Mouse (Mus musculus): ENCODE measurements around the gene Trmt112.

Gene Trmt112

DNA sequence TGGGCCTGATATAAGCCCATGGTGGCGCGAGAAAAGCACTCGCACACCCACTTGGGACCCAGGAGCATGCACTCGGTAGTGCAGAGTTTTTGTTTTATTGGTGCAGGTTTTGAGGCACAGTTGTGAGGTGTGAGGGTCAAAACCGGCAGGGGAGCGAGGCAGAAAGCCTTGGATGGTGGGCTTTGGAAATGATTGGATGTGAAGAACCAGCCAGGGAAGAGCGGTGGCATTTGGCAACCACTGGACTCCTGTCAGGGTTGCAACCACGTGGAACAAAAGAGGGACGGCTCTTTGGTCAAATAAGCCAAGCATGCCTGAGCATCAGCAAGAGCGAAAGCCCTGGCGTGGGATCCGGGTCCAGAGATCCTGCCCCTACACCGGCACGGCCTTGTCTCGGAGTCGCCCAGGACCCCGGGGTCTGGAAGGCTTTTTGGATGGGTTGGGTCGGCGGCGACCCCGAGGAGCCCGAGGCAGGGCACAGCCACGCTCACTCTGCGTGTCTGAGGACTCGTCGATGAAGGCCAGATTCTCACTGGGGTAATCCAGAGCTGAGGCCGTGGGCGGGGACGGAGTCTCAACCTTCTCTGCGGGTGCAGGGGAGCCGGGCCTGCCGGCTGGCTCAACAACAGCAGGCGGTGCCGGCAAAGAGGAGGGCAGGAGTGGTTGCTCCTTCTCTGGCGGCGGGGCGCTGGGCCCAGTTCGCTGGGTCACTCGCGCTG, 16.3 kb downstream of the Trmt112 start:
- no peak for DNase-seq (ENCODE audit: low spot score)

GRCm38 (mm10) chr19:6926559-6927255, 17.2 kb downstream of the Trmt112 start:
- peak; percentile 44 for DNase-seq (ENCODE audit: low spot score)

GRCm38 (mm10) chr19:6928080-6928479, 18.6 kb downstream of the Trmt112 start:
- no peak for DNase-seq (ENCODE audit: low spot score)

DNA sequence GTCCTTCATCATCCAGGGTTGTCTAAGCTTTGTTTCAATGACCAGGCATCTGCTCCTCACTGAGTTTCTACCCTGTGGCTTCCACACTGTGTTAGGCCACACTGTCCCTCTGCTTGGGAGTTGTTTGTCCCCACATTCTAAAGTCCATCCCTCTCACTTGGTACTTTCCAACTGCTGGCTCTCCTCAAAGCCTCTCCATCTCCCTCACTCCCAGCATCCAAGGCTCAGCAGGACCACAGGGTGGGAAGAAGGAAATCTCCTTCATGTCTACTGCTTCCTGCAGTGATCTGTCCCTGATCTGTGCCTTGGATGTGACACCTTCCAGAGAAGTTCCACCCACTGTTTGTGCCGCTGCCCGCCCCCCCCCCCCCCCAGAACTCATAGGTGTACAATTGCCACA, 21.5 kb downstream of the Trmt112 start:
- no peak for DNase-seq (ENCODE audit: low spot score)

DNA sequence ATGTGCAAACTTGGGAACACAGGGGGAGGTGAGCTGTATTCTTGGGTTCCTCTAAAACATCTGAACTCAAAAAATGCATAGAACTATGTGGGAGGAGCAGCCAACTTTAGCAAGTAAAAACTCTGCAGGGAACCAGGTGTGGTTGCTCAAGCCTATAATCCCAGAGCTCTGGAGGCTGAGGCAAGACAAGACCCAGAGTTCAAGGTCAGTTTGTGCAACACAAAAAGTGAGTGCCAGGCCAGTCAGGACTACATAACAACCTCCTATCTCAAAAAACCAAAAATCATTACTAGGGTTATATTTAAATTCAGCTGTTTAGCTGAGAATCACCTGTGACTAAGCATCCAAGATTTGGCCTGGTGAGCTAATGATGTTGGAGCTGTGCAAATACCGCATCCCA, 22.5 kb downstream of the Trmt112 start:
- no peak for DNase-seq (ENCODE audit: low spot score)

DNA sequence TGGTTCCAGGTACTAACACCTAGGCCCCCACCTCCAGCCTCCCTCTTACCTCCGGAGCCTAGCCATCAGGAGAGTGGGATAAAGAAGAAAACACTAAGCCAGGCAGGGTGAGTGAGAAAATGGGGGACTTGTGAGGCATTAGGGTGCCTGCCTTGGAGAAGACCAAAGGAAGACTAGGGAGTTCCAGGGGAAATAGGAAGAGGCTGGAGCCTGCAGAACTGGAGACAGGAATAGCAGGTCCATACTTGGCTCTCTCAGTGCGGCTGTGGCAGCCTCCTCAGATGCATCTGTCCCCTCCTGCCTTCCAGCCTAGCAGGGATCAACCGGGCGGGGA, 23.6 kb downstream of the Trmt112 start:
- no peak for DNase-seq (ENCODE audit: low spot score)

GRCm38 (mm10) chr19:6933436-6934194, 24.1 kb downstream of the Trmt112 start:
- DNase-seq (ENCODE audit: low spot score), result no peak

GRCm38 (mm10) chr19:6934195-6934977, 24.9 kb downstream of the Trmt112 start, which contains the start of gene Kcnk4:
Gene Kcnk4, minus strand, starts transcription at chr19:6934515.
- DNase-seq (ENCODE audit: low spot score), result no peak

GRCm38 (mm10) chr19:6936299-6936698, 26.8 kb downstream of the Trmt112 start:
- DNase-seq (ENCODE audit: low spot score), result no peak

DNA sequence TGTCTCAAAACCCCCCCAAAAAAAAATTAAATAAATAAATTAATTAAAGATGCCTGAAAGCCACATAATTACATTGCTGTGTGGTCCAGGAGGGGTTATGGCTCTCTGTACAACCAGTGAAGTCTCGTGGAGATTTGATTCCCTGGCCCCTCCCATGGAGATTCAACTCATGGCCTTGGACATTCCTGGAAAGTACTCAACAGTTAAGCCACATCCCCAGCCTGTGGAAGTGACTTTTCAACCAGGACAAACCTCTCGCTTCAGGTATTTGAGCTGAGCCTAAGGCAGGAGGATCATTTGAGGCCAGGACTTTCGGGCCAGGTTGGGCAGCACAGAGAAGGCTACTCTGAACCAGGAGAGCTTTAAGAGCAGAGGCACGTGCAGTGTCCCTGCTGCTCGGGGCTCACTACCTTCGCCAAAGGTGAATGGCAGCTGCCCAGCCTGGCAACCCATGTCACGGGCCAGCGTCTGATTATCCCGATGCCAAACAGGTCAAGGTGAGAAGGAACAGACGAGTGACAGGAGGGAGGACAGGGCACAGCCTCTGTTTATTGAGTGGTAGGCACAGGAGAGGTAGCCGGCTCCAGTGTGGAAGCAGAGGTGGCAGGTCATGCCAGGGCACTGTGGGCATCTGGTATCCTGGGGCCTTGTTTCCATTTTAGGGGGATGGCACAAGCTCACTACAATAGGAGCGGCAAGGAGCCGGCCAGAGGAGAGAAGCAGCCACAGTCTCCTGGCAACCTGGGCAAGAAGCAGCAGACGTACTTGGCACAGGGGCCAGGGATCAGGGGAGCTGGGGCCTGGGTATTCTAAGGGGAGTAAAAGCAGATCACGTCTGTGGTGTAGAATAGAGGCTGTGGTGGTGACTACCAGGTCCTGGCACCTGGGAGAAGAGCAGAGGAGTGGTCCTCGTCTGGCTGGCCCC, 28.3 kb downstream of the Trmt112 start:
- DNase-seq (ENCODE audit: low spot score), result no peak

- DNase-seq (ENCODE audit: low spot score), result no peak
Measured at GRCm38 (mm10) chr19:6939106-6940002, 29.9 kb downstream of the Trmt112 start.

- DNase-seq (ENCODE audit: low spot score), result no peak
Measured at GRCm38 (mm10) chr19:6940396-6941351, 31.2 kb downstream of the Trmt112 start.

GRCm38 (mm10) chr19:6941372-6942248, 32.1 kb downstream of the Trmt112 start, which contains the start of gene Bad:
Gene Bad, plus strand, starts transcription at chr19:6941861.
- DNase-seq (ENCODE audit: low spot score), result peak; percentile 92

DNA sequence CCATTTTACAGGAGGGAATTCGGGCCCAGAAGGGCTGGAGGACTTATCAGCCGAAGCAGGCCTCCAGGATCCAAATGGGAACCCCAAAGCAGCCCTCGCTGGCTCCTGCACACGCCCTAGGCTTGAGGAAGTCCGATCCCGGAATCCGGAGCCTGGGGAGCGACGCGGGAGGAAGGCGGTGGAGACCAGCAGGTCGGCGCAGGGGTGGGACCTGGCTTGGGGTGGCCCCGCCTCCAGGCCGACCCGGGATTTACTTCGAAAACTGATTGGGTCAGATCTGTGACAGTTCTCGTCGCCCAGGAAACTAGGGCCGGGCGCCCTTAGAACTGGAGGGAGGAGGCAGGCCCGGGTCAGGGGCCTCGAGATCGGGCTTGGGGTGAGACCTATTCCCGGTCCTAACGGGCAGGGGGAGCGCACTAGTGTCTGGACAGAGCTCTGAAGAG, 32.8 kb downstream of the Trmt112 start, which contains the start of gene Gpr137:
Gene Gpr137 (minus strand): TSS at position 232 of the 443 bp plus-strand sequence.
- DNase-seq (ENCODE audit: low spot score), result peak; percentile 92

- DNase-seq (ENCODE audit: low spot score), result no peak
Measured at GRCm38 (mm10) chr19:6942764-6943163, 33.3 kb downstream of the Trmt112 start.

DNA sequence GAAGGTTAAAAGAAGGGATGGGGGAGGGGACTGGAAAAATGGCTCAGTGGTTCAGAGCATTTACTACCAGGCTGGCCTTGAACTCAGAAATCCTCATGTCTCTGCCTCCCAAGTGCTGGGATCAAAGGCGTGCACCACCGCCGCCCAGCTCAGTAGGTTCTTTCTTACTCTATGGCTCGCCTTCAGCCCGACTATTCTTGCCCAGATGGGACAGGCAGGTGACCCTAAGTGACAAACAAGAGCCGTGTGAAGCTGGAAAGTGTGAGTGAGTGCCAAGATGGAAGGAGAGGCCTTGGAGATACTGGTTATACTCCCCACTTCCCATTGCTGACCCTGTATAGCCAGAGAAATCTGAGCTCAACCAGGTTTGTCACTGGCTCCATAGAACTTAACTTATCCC, 34.2 kb downstream of the Trmt112 start:
- no peak for DNase-seq (ENCODE audit: low spot score)

DNA sequence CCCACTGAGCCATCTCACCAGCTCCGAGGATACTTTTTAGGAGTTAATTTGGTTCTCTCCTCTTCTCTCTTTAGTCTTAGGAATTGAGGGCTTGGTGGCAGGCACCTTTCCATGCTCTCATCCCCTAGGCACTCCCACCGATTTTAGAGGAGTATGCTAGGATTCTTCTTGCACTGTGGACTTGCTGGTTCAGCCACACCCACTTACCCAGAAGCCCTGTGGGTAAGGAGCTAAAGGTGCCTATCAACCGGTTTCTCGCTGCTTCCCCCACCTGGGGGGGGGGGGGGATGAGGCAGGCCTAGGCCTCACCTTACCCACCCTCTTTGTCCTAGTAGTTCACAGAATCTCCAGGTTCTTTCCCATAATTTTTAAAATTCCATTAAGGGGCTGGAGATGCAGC, 38.2 kb downstream of the Trmt112 start:
- no peak for DNase-seq (ENCODE audit: low spot score)

DNA sequence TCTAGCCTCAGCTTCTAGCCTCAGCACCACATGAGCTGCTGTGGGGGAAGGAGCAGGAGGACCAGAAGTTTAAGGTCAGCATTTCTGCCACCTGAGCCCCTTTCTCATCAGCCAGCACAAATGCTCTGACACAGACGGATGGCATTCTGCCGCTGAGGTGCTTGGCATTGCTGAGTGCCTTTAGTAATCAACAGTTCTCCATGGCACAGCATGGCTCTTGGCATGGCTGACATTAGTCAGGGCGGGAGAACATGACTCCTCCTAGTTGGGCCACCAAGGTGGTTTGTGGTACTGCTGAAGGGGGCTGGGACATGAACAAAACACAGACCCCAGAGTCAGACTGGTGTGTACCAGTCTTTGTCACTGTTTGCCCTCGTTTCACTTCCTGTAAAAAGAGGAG, 38.7 kb downstream of the Trmt112 start:
- no peak for DNase-seq (ENCODE audit: low spot score)

Data from testis, postnatal 14 days (tissue).